Mouse (Mus musculus) CH12.LX (cell line): ENCODE results near the gene Krt42. TPM values are rescaled to one million over a fixed set of nuclear protein-coding genes. Genes with fewer than 3 reads are reported as not detected.
A peak's percentile ranks its signal among the peaks of the same experiment; 100 is the strongest.
"Not testable (repeated sequence)": the region's sequence is repeated elsewhere in the genome, so short reads cannot be mapped to it uniquely, and the experiment has no call there.

Experiments
- DNase-seq: peaks from one replicate; pipeline ENCODE4 v3.0.0-alpha.2; 2013; ENCODE audit errors: extremely low read depth
- H3K27ac ChIP-seq: 2 replicates; pipeline ENCODE4 v1.5.1; 2012; ENCODE audit warnings: low read depth, mild to moderate bottlenecking, control low read depth, moderate library complexity; ENCODE audit not compliant: insufficient read depth
- H3K27me3 ChIP-seq: replicated peaks from 2 replicates; pipeline ENCODE3; 2012; ENCODE audit warnings: inconsistent platforms
- H3K36me3 ChIP-seq, 2 experiments: replicated peaks in 1 of 2; 2 replicates each; pipeline versions ENCODE3 to v1.6.1; 2012; ENCODE audit warnings: inconsistent platforms in 1 of 2, low read length in 1 of 2, mild to moderate bottlenecking in 1 of 2, mixed read lengths in 1 of 2, moderate library complexity in 1 of 2; ENCODE audit not compliant: control insufficient read depth in 1 of 2, insufficient read depth in 1 of 2
- H3K4me1 ChIP-seq, 2 experiments: 2 replicates each; pipeline ENCODE4 v1.6.1; 2012; ENCODE audit warnings: inconsistent platforms in 1 of 2, moderate library complexity in 1 of 2; ENCODE audit not compliant: insufficient read depth in 2 of 2, control insufficient read depth in 1 of 2
- H3K4me2 ChIP-seq: 2 replicates; pipeline ENCODE4 v1.6.1; 2012; ENCODE audit warnings: low read depth, mild to moderate bottlenecking, control low read depth; ENCODE audit not compliant: poor library complexity, insufficient read depth, severe bottlenecking
- H3K4me3 ChIP-seq, 3 experiments: fragments of 150-350 bp in 1 of 3; sonication (generic) in 1 of 3; replicated peaks in 1 of 3; 2 replicates each; pipeline versions ENCODE3 to v1.5.1; 2011 to 2012; ENCODE audit warnings: low read depth in 2 of 3, low read length in 2 of 3, mild to moderate bottlenecking in 2 of 3, moderate library complexity in 2 of 3, control low read depth in 1 of 3, improper control_type of control experiment in 1 of 3, inconsistent platforms in 1 of 3, mixed read lengths in 1 of 3; ENCODE audit not compliant: poor library complexity in 1 of 3
- H3K79me2 ChIP-seq: replicated peaks from 2 replicates; pipeline ENCODE4 v1.6.1; 2012; ENCODE audit warnings: mild to moderate bottlenecking, moderate library complexity; ENCODE audit not compliant: control insufficient read depth, poor library complexity, insufficient read depth, severe bottlenecking; ENCODE audit errors: extremely low read depth
- H3K9ac ChIP-seq: 2 replicates; pipeline ENCODE4 v1.6.1; 2012; ENCODE audit warnings: low read depth, mild to moderate bottlenecking, control low read depth, moderate library complexity; ENCODE audit not compliant: insufficient read depth
- H3K9me3 ChIP-seq: replicated peaks from 2 replicates; pipeline ENCODE3; 2012; ENCODE audit warnings: low read length, inconsistent platforms, mixed read lengths
- E2F4 ChIP-seq: IDR thresholded peaks from 2 replicates; pipeline ENCODE4 v1.6.1; 2011; ENCODE audit warnings: low read depth, low read length, improper control_type of control experiment; ENCODE audit not compliant: insufficient replicate concordance
- HCFC1 ChIP-seq: IDR thresholded peaks from 2 replicates; pipeline ENCODE4 v1.6.1; 2012; ENCODE audit warnings: low read depth, mild to moderate bottlenecking, inconsistent platforms, low read length, improper control_type of control experiment
- IRF4 ChIP-seq: IDR thresholded peaks from 2 replicates; pipeline ENCODE4 v1.6.1; 2014; ENCODE audit warnings: low read depth, mild to moderate bottlenecking, inconsistent platforms, low read length, improper control_type of control experiment
- MAZ ChIP-seq: IDR thresholded peaks from 2 replicates; pipeline ENCODE4 v1.6.1; 2012; ENCODE audit warnings: low read depth, mild to moderate bottlenecking, inconsistent platforms, low read length, improper control_type of control experiment, moderate library complexity
- NELFE ChIP-seq: IDR thresholded peaks from 2 replicates; pipeline ENCODE4 v1.6.1; 2011; ENCODE audit warnings: low read depth, low read length, improper control_type of control experiment
- POLR2AphosphoS2 ChIP-seq: IDR thresholded peaks from 2 replicates; pipeline ENCODE4 v1.6.1; 2011; ENCODE audit warnings: low read depth, low read length, improper control_type of control experiment
- RCOR1 ChIP-seq: conservative IDR thresholded peaks from 2 replicates; pipeline ENCODE4 v1.6.1; 2012; ENCODE audit warnings: low read depth, mild to moderate bottlenecking, inconsistent platforms, low read length, improper control_type of control experiment
- SIN3A ChIP-seq: IDR thresholded peaks from 2 replicates; pipeline ENCODE4 v1.6.1; 2012; ENCODE audit warnings: low read length, improper control_type of control experiment, inconsistent platforms
- TBP ChIP-seq: conservative IDR thresholded peaks from 2 replicates; pipeline ENCODE4 v1.6.1; 2011; ENCODE audit warnings: low read depth, low read length, improper control_type of control experiment
- TCF12 ChIP-seq: IDR thresholded peaks from 2 replicates; pipeline ENCODE4 v1.6.1; 2014; ENCODE audit warnings: low read depth, mild to moderate bottlenecking, inconsistent platforms, low read length, improper control_type of control experiment
- UBTF ChIP-seq: IDR thresholded peaks from 2 replicates; pipeline ENCODE4 v1.6.1; 2012; ENCODE audit warnings: low read depth, mild to moderate bottlenecking, inconsistent platforms, low read length, improper control_type of control experiment, moderate library complexity
- USF1 ChIP-seq: IDR thresholded peaks from 2 replicates; pipeline ENCODE4 v1.6.1; 2014; ENCODE audit warnings: low read depth, mild to moderate bottlenecking, inconsistent platforms, low read length, improper control_type of control experiment
- ZC3H11A ChIP-seq: IDR thresholded peaks from 2 replicates; pipeline ENCODE4 v1.6.1; 2012; ENCODE audit warnings: low read depth, mild to moderate bottlenecking, inconsistent platforms, low read length, improper control_type of control experiment
- ZNF384 ChIP-seq: IDR thresholded peaks from 2 replicates; pipeline ENCODE4 v1.6.1; 2012; ENCODE audit warnings: low read depth, low read length, improper control_type of control experiment, inconsistent platforms
- dilution Hi-C: fragments of 300-500 bp; cut with MboI; formaldehyde crosslinking; loops from 2 replicates; pipeline ENCODE4 v1.14.3; 2020; ENCODE audit warnings: low sequenced_read_pairs; ENCODE audit not compliant: extremely low pct_unique_long_range_greater_than_20kb, extremely low pct_ligation_motif_present
- in situ Hi-C: fragments of 300-500 bp; cut with MboI; formaldehyde crosslinking; loops from 3 replicates; pipeline ENCODE4 v1.14.3; 2019; ENCODE audit warnings: low sequenced_read_pairs, low pct_ligation_motif_present, low pct_unique_long_range_greater_than_20kb, mixed read lengths
- polyA plus RNA-seq: library from polyadenylated mRNA; unstranded; fragments of >175 nt; gene quantifications from 2 replicates; pipeline ENCODE4 v1.2.1, GENCODE M21; 2012; ENCODE audit warnings: low read depth; ENCODE audit not compliant: insufficient read length
- total RNA-seq, 2 experiments: library from RNA; depleted of rRNA; stranded (reverse); fragments of 300-350 nt in 1 of 2; fragments of >200 nt in 1 of 2; gene quantifications; 2 replicates each; pipeline ENCODE4 v1.2.3; 2012 to 2014

Gene Krt42
- total and polyA plus RNA-seq, 3 experiments: not detected

DNA sequence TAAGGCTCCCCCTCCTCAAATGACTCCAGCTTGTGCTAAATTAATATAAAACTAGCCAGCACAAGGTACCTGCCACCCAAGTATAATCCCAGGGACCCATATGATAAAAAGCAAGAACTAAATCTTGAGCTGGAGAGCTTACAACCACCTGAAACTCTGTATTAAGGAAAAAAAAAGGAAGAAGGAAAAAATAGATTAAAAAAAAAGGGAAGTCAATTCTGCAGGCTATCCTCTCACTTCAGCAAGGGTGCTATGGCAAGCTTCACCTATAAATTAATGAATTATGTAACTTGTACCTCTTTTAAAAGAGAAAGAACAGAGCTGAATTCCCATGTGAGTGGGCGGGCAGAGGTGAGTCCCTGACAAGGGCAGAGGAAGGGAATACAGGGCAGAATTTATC is 42.0 kb upstream of the Krt42 start:
- in situ Hi-C loops: no loop called here

GRCm38 (mm10) chr11:100308672-100309071 is 39.0 kb upstream of the Krt42 start:
- H3K4me3 ChIP-seq, H3K4me1 ChIP-seq, dilution Hi-C loops, H3K9ac ChIP-seq, H3K9me3 ChIP-seq, DNase-seq, H3K36me3 ChIP-seq, H3K79me2 ChIP-seq, H3K27ac ChIP-seq, H3K4me2 ChIP-seq, in situ Hi-C loops: not testable (repeated sequence)
- peak; percentile 52 for TF ChIP-seq ZNF384
- peaks cover 76% of the 10 kb centered on the region for H3K27me3 ChIP-seq

More for the DNA sequence above, 42.0 kb upstream of the Krt42 start:
- Histone ChIP-seq H3K4me2 (no peak overlapping the region), H3K9ac (no peak overlapping the region), H3K9me3 (no peaks in the 10 kb centered on the region), H3K4me1 (no peaks in the 10 kb centered on the region), H3K36me3 (no peaks in the 10 kb centered on the region), H3K27me3 (peaks cover 76% of the 10 kb centered on the region), H3K4me3 (no peak overlapping the region), H3K79me2 (no peaks in the 10 kb centered on the region), H3K27ac (no peak overlapping the region)
- DNase-seq: no peak
- TF ChIP-seq POLR2AphosphoS2 (no peak), RCOR1 (no peak), SIN3A (no peak), ZNF384 (no peak), HCFC1 (no peak), E2F4 (no peak)
- dilution Hi-C loops: no loop called here

DNA sequence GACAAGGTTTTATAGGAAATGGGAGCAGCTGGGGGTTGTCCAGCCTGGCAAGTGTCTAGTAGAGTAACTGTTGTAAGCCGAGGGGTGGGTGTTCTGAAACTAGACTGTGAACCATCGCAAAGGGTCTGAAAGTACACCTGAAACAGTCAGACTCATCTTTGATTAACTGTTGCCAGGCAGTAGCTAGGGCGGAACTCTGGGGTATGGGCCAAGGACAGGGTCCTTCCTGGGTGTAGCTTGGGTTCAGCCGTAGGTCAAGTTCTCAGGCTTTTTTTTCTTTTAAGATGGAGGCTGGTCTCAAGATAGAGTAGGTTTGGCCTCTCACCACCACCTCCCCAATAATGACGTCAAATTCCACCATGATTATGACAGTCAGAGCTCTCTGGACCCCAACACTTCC is 38.2 kb upstream of the Krt42 start:
- peaks cover 3% of the 10 kb centered on the region for H3K9me3 ChIP-seq
- H3K79me2 ChIP-seq: no peaks in the 10 kb centered on the region
- no peak overlapping the region for H3K9ac ChIP-seq
- TF ChIP-seq IRF4 (no peak), TBP (no peak), USF1 (no peak), UBTF (no peak), NELFE (no peak), SIN3A (no peak), ZC3H11A (no peak), MAZ (no peak), E2F4 (no peak), TCF12 (no peak)
- dilution Hi-C loops: no loop called here
- H3K27ac ChIP-seq: no peak overlapping the region
- H3K4me1 ChIP-seq: 0 out of 4 replicates have a peak, but pooled peaks cover 0 to 5% of the 10 kb centered on the region in 2 experiments
- no peak overlapping the region for H3K4me3 ChIP-seq
- in situ Hi-C loops: no loop called here
- no peak overlapping the region for H3K4me2 ChIP-seq
- H3K36me3 ChIP-seq: no peaks in the 10 kb centered on the region
- H3K27me3 ChIP-seq: peaks cover 75% of the 10 kb centered on the region
- DNase-seq: no peak
